Comparison of ENCODE assay signal across 8 mouse cellular contexts in genomic region chr14:21993251-21994060, GRCm38 (mm10). TPM values are rescaled to one million over a fixed set of nuclear protein-coding genes. Genes with fewer than 3 reads are reported as not detected.
DNase-seq lines count a peak whose midpoint lies in the region; ATAC-seq lines count a peak whose summit lies in the region.

No protein-coding gene starts in this region.

- no peak for DNase-seq in heart, postnatal 36 days
- DNase-seq in hindbrain, embryonic 14.5 days (ENCODE audit: low spot score), result no peak
- DNase-seq in MN1 (ENCODE audit: low spot score), result no peak
- DNase-seq in testis, postnatal 10 days (ENCODE audit: low spot score), result no peak

- intact Hi-C loops in heart, postnatal 36 days (cut with DNase I), result no loop called here

- ATAC-seq in heart, embryonic 14.5 days (ENCODE audit: insufficient number of reproducible peaks, insufficient read depth, low FRiP score, low read depth), result no peak
- peak; percentile 73 for ATAC-seq in common myeloid progenitor, adult 5-6 weeks (replicated peaks; ENCODE audit: low read depth, poor library complexity, severe bottlenecking)
- no peak for ATAC-seq in hindbrain, embryonic 14.5 days (ENCODE audit: low FRiP score)
- ATAC-seq in liver, embryonic 12.5 days, result no peak
- ATAC-seq in neural tube, embryonic 14.5 days (ENCODE audit: low read depth), result no peak

- no peak overlapping the region for H3K27ac ChIP-seq in heart, embryonic 14.5 days (replicated peaks in 1 of 2; ENCODE audit: control insufficient read depth in 1 of 2, insufficient read depth in 1 of 2, low read depth in 2 of 2, low read length in 2 of 2)
- peak overlapping the region; percentile 58 for H3K27ac ChIP-seq in hindbrain, embryonic 14.5 days
- no peak overlapping the region for H3K27ac ChIP-seq in liver, embryonic 12.5 days
- no peak overlapping the region for H3K27ac ChIP-seq in neural tube, embryonic 14.5 days (ENCODE audit: low read depth, low read length)

- peak overlapping the region; percentile 9 to 57; a peak in 2 of 4 replicates for H3K4me3 ChIP-seq in heart, embryonic 14.5 days (ENCODE audit: control insufficient read depth in 1 of 2, insufficient read depth in 1 of 2, low read depth in 1 of 2, low read length in 2 of 2)
- peak overlapping the region; percentile 41; the same call in 1 of the 2 replicates for H3K4me3 ChIP-seq in hindbrain, embryonic 14.5 days (replicated peaks; ENCODE audit: low read length)
- H3K4me3 ChIP-seq in liver, embryonic 12.5 days, result peak overlapping the region; percentile 56
- no peak overlapping the region; the same call in 1 of the 2 replicates for H3K4me3 ChIP-seq in neural tube, embryonic 14.5 days (ENCODE audit: low read depth, low read length)

- H3K27me3 ChIP-seq in heart, embryonic 14.5 days (ENCODE audit: control insufficient read depth, insufficient read depth, low read length), result peaks cover 81% of the 10 kb centered on the region
- H3K27me3 ChIP-seq in hindbrain, embryonic 14.5 days (ENCODE audit: control insufficient read depth, insufficient read depth, low read length), result peaks cover 32% of the 10 kb centered on the region
- peaks cover 93% of the 10 kb centered on the region for H3K27me3 ChIP-seq in liver, embryonic 12.5 days (replicated peaks)
- no peaks in the 10 kb centered on the region for H3K27me3 ChIP-seq in neural tube, embryonic 14.5 days (ENCODE audit: control insufficient read depth, insufficient read depth, low read length)

- H3K9me3 ChIP-seq in heart, embryonic 14.5 days (ENCODE audit: control insufficient read depth, low read length), result no peaks in the 10 kb centered on the region
- H3K9me3 ChIP-seq in hindbrain, embryonic 14.5 days (ENCODE audit: control insufficient read depth, low read length), result no peaks in the 10 kb centered on the region
- no peaks in the 10 kb centered on the region for H3K9me3 ChIP-seq in liver, embryonic 12.5 days (replicated peaks)
- H3K9me3 ChIP-seq in neural tube, embryonic 14.5 days (ENCODE audit: control insufficient read depth, low read length), result no peaks in the 10 kb centered on the region

- no peaks in the 10 kb centered on the region for H3K36me3 ChIP-seq in heart, embryonic 14.5 days (ENCODE audit: control insufficient read depth, insufficient read depth, low read length)
- H3K36me3 ChIP-seq in hindbrain, embryonic 14.5 days (replicated peaks; ENCODE audit: control insufficient read depth, insufficient read depth), result no peaks in the 10 kb centered on the region
- no peaks in the 10 kb centered on the region for H3K36me3 ChIP-seq in liver, embryonic 12.5 days
- no peaks in the 10 kb centered on the region for H3K36me3 ChIP-seq in neural tube, embryonic 14.5 days (ENCODE audit: control insufficient read depth, insufficient read depth, low read length)

- H3K9ac ChIP-seq in heart, embryonic 14.5 days (ENCODE audit: low read length), result no peak overlapping the region; the same call in 1 of the 2 replicates
- H3K9ac ChIP-seq in hindbrain, embryonic 14.5 days, result peak overlapping the region; percentile 59
- H3K9ac ChIP-seq in liver, embryonic 12.5 days, result 0 out of 2 replicates have a peak overlapping the region, but pooled peaks have one; percentile 4
- no peak overlapping the region for H3K9ac ChIP-seq in neural tube, embryonic 14.5 days (replicated peaks; ENCODE audit: low read depth, low read length)

- WGBS in heart, embryonic 14.5 days, result 44% methylated on average over 14 of the region's 14 CpGs
- 18% methylated on average over 14 of the region's 14 CpGs for WGBS in hindbrain, embryonic 14.5 days
- WGBS in liver, embryonic 12.5 days (ENCODE audit: insufficient replicate concordance), result 12% methylated on average over 14 of the region's 14 CpGs
- 18% methylated on average over 14 of the region's 14 CpGs for WGBS in neural tube, embryonic 14.5 days

- peak overlapping the region; percentile 93 for H3K4me2 ChIP-seq in heart, embryonic 14.5 days (ENCODE audit: low read length)
- peak overlapping the region; percentile 63 for H3K4me2 ChIP-seq in hindbrain, embryonic 14.5 days (replicated peaks)
- H3K4me2 ChIP-seq in liver, embryonic 12.5 days, result peak overlapping the region; percentile 77
- peak overlapping the region; percentile 79 for H3K4me2 ChIP-seq in neural tube, embryonic 14.5 days (ENCODE audit: low read depth, low read length)

- peaks cover 15 to 41% of the 10 kb centered on the region in 2 experiments for H3K4me1 ChIP-seq in heart, embryonic 14.5 days (ENCODE audit: control insufficient read depth in 2 of 2, insufficient read depth in 2 of 2, low read length in 2 of 2)
- peaks cover 25% of the 10 kb centered on the region for H3K4me1 ChIP-seq in hindbrain, embryonic 14.5 days (replicated peaks; ENCODE audit: control insufficient read depth, insufficient read depth, low read length)
- H3K4me1 ChIP-seq in liver, embryonic 12.5 days, result peaks cover 32% of the 10 kb centered on the region
- H3K4me1 ChIP-seq in neural tube, embryonic 14.5 days (ENCODE audit: control insufficient read depth, insufficient read depth, low read length), result peaks cover 25% of the 10 kb centered on the region

RNA-seq across cellular contexts. Expression of gene Zfp503, which starts 4.1 kb away (rescaled TPM):
- 0.67 and 1.6 TPM in 2 replicates for polyA plus RNA-seq in heart, embryonic 14.5 days (2014; fragmentation: Nextera tagmentation; extraction: Ambion mirVana)
- 1 to 10 TPM; 1.8 to 2.2 TPM for total RNA-seq in heart, postnatal 36 days (2021)
- total RNA-seq in common myeloid progenitor, adult 5-6 weeks (2017), result under 0.01 and 0.29 TPM in 2 replicates
- 9.3 and 11.6 TPM in 2 replicates for polyA plus RNA-seq in hindbrain, embryonic 14.5 days (2014; fragmentation: Nextera tagmentation; extraction: Ambion mirVana)
- polyA plus RNA-seq in liver, embryonic 12.5 days (2016; fragmentation: Nextera tagmentation; extraction: Ambion mirVana), result 2.8 and 4.0 TPM in 2 replicates
- 7.0 TPM in 2 replicates for polyA plus RNA-seq in neural tube, embryonic 14.5 days (2014; fragmentation: Nextera tagmentation; extraction: Ambion mirVana)

RNA-seq across cellular contexts. Expression of gene Lrmda, which starts 26.1 kb away (rescaled TPM):
- polyA plus RNA-seq in heart, embryonic 14.5 days (2014; fragmentation: Nextera tagmentation; extraction: Ambion mirVana), result 0.95 and 1.2 TPM in 2 replicates
- 1 to 10 TPM; 1.1 to 1.7 TPM for total RNA-seq in heart, postnatal 36 days (2021)
- total RNA-seq in common myeloid progenitor, adult 5-6 weeks (2017), result 13.2 and 16.1 TPM in 2 replicates
- 0.43 and 0.64 TPM in 2 replicates for polyA plus RNA-seq in hindbrain, embryonic 14.5 days (2014; fragmentation: Nextera tagmentation; extraction: Ambion mirVana)
- 0.23 and 0.49 TPM in 2 replicates for polyA plus RNA-seq in liver, embryonic 12.5 days (2016; fragmentation: Nextera tagmentation; extraction: Ambion mirVana)
- polyA plus RNA-seq in neural tube, embryonic 14.5 days (2014; fragmentation: Nextera tagmentation; extraction: Ambion mirVana), result 0.28 and 0.35 TPM in 2 replicates

Comparison
In these comparisons a context has a peak if more than half of its experiments do, and no peak if none do; other contexts are left out.
1. H3K9ac ChIP-seq: peak in hindbrain, embryonic 14.5 days (single experiment) and liver, embryonic 12.5 days (single experiment); none in heart, embryonic 14.5 days (single experiment) and neural tube, embryonic 14.5 days (single experiment).
2. Peak in every context shown above with its lines, with median percentiles within 50 percentile points of each other: H3K4me2 ChIP-seq.